Mouse (Mus musculus) hindbrain, embryonic 11.5 days (tissue): ENCODE results near the gene Hsd11b1. TPM values are rescaled to one million over a fixed set of nuclear protein-coding genes. Genes with fewer than 3 reads are reported as not detected.
A peak's percentile ranks its signal among the peaks of the same experiment; 100 is the strongest.
"Not testable (repeated sequence)": the region's sequence is repeated elsewhere in the genome, so short reads cannot be mapped to it uniquely, and the experiment has no call there.

ENCODE experiments used
- ATAC-seq: fragments of 200-750 bp; cut with Nextera tagmentation; 2 replicates; pipeline ENCODE4 v1.8.0; 2017; ENCODE audit warnings: mild to moderate bottlenecking, moderate TSS enrichment, moderate library complexity; ENCODE audit not compliant: low FRiP score
- DNase-seq: peaks from one replicate; pipeline ENCODE4 v3.0.0-alpha.2; 2015; ENCODE audit warnings: low spot score
- H3K27ac ChIP-seq: fragments of 300-500 bp; sonication (generic); 2 replicates; pipeline ENCODE4 v1.5.1; 2014; ENCODE audit warnings: mild to moderate bottlenecking, low read depth, low read length
- H3K27me3 ChIP-seq: fragments of 300-500 bp; sonication (generic); 2 replicates; pipeline ENCODE4 v1.6.1; 2014; ENCODE audit warnings: mild to moderate bottlenecking, low read length, moderate library complexity, mixed read lengths; ENCODE audit not compliant: control insufficient read depth, insufficient read depth
- H3K36me3 ChIP-seq: fragments of 300-500 bp; sonication (generic); 2 replicates; pipeline ENCODE4 v1.6.1; 2014; ENCODE audit warnings: mild to moderate bottlenecking, low read length, moderate library complexity, mixed read lengths; ENCODE audit not compliant: control insufficient read depth, insufficient read depth
- H3K4me1 ChIP-seq: fragments of 300-500 bp; sonication (generic); replicated peaks from 2 replicates; pipeline ENCODE4 v1.6.1; 2014; ENCODE audit warnings: low read length, mixed read lengths; ENCODE audit not compliant: control insufficient read depth, insufficient read depth
- H3K4me2 ChIP-seq: fragments of 300-500 bp; sonication (generic); replicated peaks from 2 replicates; pipeline ENCODE4 v1.6.1; 2014; ENCODE audit warnings: mild to moderate bottlenecking, low read depth, low read length
- H3K4me3 ChIP-seq: fragments of 300-500 bp; sonication (generic); 2 replicates; pipeline ENCODE4 v1.5.1; 2014; ENCODE audit warnings: low read depth, low read length
- H3K9ac ChIP-seq: fragments of 300-500 bp; sonication (generic); 2 replicates; pipeline ENCODE4 v1.6.1; 2014; ENCODE audit warnings: low read depth, low read length
- H3K9me3 ChIP-seq: fragments of 300-500 bp; sonication (generic); 2 replicates; pipeline ENCODE4 v1.6.1; 2016; ENCODE audit warnings: low read length; ENCODE audit not compliant: control insufficient read depth
- WGBS: fragments of 180-500 bp; shearing (Covaris S2); extraction: QIAGEN DNeasy Blood & Tissue Kit; methylation state at CpG from one replicate; pipeline ENCODE4 v1.1.7; 2014; 5-methylcytosine and 5-hydroxymethylcytosine counted together
- polyA plus RNA-seq: library from polyadenylated mRNA; unstranded; fragments of >200 nt; fragmentation: Nextera tagmentation; extraction: Ambion mirVana; gene quantifications from 2 replicates; pipeline ENCODE4 v1.2.1, GENCODE M21; 2014

Gene Hsd11b1
- polyA plus RNA-seq, 1 experiment from 2014 or later: not detected

- peak; percentile 35; the same call in 1 of the 2 replicates for ATAC-seq
- Histone ChIP-seq H3K9me3 (no peaks in the 10 kb centered on the region), H3K4me1 (no peaks in the 10 kb centered on the region), H3K27me3 (no peaks in the 10 kb centered on the region), H3K27ac (no peak overlapping the region), H3K36me3 (no peaks in the 10 kb centered on the region), H3K9ac (no peak overlapping the region), H3K4me3 (no peak overlapping the region), H3K4me2 (no peak overlapping the region)
- 30% methylated on average over 3 of the region's 3 CpGs for WGBS
- DNase-seq: peak; percentile 74
Measured at GRCm38 (mm10) chr1:193255488-193256288, 8.2 kb downstream of the Hsd11b1 start.

GRCm38 (mm10) chr1:193255032-193255431 is 8.8 kb downstream of the Hsd11b1 start:
- Histone ChIP-seq H3K4me2 (no peak overlapping the region), H3K27me3 (no peaks in the 10 kb centered on the region), H3K4me3 (no peak overlapping the region), H3K9ac (no peak overlapping the region), H3K27ac (no peak overlapping the region), H3K9me3 (no peaks in the 10 kb centered on the region), H3K4me1 (no peaks in the 10 kb centered on the region), H3K36me3 (no peaks in the 10 kb centered on the region)
- DNase-seq (no peak), ATAC-seq (no peak)
- WGBS: 67% methylated on average over 8 of the region's 8 CpGs

GRCm38 (mm10) chr1:193253895-193254294 is 10.0 kb downstream of the Hsd11b1 start:
- not testable (repeated sequence) for H3K4me2 ChIP-seq, DNase-seq, H3K4me3 ChIP-seq, H3K27ac ChIP-seq, ATAC-seq, H3K9me3 ChIP-seq, H3K9ac ChIP-seq, H3K36me3 ChIP-seq, H3K4me1 ChIP-seq, H3K27me3 ChIP-seq
- WGBS: 72% methylated on average over 3 of the region's 3 CpGs

DNA sequence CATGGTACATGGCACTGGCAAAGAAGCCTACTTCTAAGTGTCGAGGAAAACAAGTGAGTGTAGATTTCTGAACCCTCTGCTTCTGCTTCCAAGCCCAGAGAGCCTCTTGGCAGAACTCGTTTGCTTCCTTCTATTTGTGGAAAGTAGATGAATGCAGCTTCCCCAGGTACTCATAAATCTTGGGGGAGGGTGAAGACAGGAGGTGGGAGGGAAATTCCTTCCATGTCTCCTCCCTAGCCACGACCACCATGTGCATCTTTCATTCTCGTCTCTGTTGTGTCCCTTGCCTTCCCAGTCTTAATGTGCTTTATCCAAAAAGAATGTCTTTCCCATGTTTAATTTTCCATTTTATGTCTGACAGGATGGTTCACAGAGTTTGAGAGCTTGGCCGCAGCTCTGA is 11.3 kb downstream of the Hsd11b1 start:
- H3K36me3 ChIP-seq: no peaks in the 10 kb centered on the region
- no peak overlapping the region for H3K27ac ChIP-seq
- no peak overlapping the region for H3K9ac ChIP-seq
- no peak for DNase-seq
- no peaks in the 10 kb centered on the region for H3K4me1 ChIP-seq
- H3K4me2 ChIP-seq: no peak overlapping the region
- no peak overlapping the region for H3K4me3 ChIP-seq
- 55% methylated on average over 5 of the region's 5 CpGs for WGBS
- no peak for ATAC-seq
- H3K27me3 ChIP-seq: no peaks in the 10 kb centered on the region
- no peaks in the 10 kb centered on the region for H3K9me3 ChIP-seq

DNA sequence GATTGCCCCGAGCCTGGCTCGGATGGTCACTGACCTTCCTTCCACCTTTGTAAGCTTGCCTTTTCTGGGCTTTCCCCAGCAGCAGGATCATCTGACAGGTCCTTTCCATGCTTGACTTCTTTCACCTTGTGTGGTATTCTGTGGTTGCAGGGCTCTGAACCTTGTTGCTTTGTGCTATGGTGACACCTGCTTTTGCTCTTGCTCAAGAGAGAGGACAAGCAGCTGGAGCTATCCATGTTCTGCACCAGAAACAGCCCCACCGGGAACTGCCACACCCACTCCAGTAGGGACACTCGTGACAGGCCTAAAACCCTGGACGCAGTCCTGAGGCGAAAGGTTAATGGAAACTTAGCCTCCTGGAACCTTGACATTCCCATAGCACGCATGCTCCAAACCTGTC is 12.5 kb downstream of the Hsd11b1 start:
- no peaks in the 10 kb centered on the region for H3K9me3 ChIP-seq
- H3K27me3 ChIP-seq: no peaks in the 10 kb centered on the region
- H3K36me3 ChIP-seq: no peaks in the 10 kb centered on the region
- no peak for DNase-seq
- H3K9ac ChIP-seq: no peak overlapping the region
- H3K4me1 ChIP-seq: no peaks in the 10 kb centered on the region
- no peak overlapping the region for H3K27ac ChIP-seq
- ATAC-seq: no peak
- no peak overlapping the region for H3K4me3 ChIP-seq
- H3K4me2 ChIP-seq: no peak overlapping the region
- WGBS: 85% methylated on average over 7 of the region's 7 CpGs

- ATAC-seq (no peak), DNase-seq (no peak)
- Histone ChIP-seq H3K27ac (no peak overlapping the region), H3K9me3 (no peaks in the 10 kb centered on the region), H3K36me3 (no peaks in the 10 kb centered on the region), H3K4me2 (no peak overlapping the region), H3K4me3 (no peak overlapping the region), H3K9ac (no peak overlapping the region), H3K4me1 (no peaks in the 10 kb centered on the region), H3K27me3 (no peaks in the 10 kb centered on the region)
- 89% methylated on average over 2 of the region's 2 CpGs for WGBS
Measured at GRCm38 (mm10) chr1:193250026-193250425, 13.8 kb downstream of the Hsd11b1 start.

DNA sequence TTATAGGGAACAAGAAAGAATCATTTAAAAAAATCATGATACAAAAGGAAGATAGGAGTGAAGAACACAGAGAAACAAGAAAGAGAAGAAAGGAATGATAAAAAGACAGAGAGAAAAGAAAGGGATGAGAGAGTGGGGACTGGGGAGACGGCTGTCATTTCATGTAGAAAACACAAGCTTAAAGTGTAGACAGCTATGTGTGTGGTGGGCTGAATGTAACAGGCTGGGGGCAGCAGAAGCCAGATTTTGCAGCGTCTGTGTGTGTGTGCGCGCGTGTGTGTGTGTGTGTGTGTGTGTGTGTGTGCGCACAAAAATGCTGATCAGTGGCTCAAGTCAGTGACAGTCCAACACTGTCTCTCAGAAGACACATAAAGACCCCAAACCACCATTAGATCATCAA is 19.6 kb downstream of the Hsd11b1 start:
- 83% methylated on average over 6 of the region's 6 CpGs for WGBS
- DNase-seq (no peak), ATAC-seq (no peak)
- Histone ChIP-seq H3K4me1 (no peaks in the 10 kb centered on the region), H3K36me3 (no peaks in the 10 kb centered on the region), H3K9ac (no peak overlapping the region), H3K4me3 (no peak overlapping the region), H3K4me2 (no peak overlapping the region), H3K27me3 (no peaks in the 10 kb centered on the region), H3K27ac (no peak overlapping the region), H3K9me3 (no peaks in the 10 kb centered on the region)

DNA sequence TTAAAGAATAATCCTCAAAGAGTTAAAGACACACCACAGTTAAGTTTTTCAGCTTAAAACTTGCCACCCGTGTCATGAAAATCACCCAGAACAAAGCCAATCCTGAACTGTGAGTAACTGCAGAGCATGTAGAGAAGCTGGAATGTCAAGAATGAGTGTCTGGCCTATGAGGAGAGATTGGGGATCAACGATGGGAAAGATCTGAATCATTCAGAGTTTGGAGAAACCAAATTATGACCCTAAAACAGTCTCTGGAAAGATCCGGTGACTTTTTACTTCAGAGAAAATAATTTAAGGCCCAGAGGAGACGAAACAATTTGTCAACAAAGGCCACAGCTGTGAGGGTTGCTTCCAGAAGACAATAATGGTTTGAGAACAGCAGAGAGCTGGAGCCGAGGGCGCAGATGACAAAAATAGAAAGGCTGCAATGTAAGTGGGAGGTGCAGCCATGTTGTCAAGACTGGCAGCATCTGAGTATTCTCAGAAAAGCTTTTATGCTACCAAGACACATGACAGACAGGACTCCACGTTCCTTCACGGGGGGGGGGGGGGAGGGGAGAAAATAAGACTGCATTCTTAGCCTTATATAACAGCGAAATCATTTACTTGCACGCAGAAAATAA is 20.2 kb downstream of the Hsd11b1 start:
- no peaks in the 10 kb centered on the region for H3K27me3 ChIP-seq
- no peak overlapping the region for H3K4me3 ChIP-seq
- DNase-seq (no peak), ATAC-seq (no peak)
- no peaks in the 10 kb centered on the region for H3K4me1 ChIP-seq
- no peaks in the 10 kb centered on the region for H3K36me3 ChIP-seq
- H3K4me2 ChIP-seq: no peak overlapping the region
- H3K9me3 ChIP-seq: no peaks in the 10 kb centered on the region
- H3K9ac ChIP-seq: no peak overlapping the region
- WGBS: 61% methylated on average over 10 of the region's 10 CpGs
- no peak overlapping the region for H3K27ac ChIP-seq

DNA sequence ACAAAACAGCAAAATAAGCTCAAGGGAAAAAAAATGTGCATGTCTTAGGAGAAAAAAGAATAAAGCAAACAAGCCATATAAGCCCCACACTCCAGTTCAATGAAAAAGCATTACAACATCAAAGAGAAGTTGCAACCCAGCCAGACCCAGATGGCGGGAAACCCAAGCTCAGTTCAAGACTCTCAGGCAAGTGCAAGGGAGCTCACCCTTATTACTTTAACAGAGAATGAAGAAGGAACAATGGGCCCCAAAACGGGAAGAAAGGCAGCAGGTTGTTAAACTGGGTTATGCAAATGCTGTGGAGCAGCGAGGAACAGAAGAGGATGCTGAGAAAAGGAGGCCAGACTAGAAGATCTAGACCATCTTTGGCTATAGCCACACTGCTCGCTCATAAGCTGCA is 21.0 kb downstream of the Hsd11b1 start:
- 74% methylated on average over 4 of the region's 4 CpGs for WGBS

More for the DNA sequence above, 21.0 kb downstream of the Hsd11b1 start:
- Histone ChIP-seq H3K36me3 (no peaks in the 10 kb centered on the region), H3K4me3 (no peak overlapping the region), H3K4me1 (no peaks in the 10 kb centered on the region), H3K27me3 (no peaks in the 10 kb centered on the region), H3K9ac (no peak overlapping the region), H3K9me3 (no peaks in the 10 kb centered on the region), H3K27ac (no peak overlapping the region), H3K4me2 (no peak overlapping the region)
- DNase-seq (no peak), ATAC-seq (no peak)
